Comparison of ENCODE assay signal across 14 mouse cellular contexts in the genomic region with DNA sequence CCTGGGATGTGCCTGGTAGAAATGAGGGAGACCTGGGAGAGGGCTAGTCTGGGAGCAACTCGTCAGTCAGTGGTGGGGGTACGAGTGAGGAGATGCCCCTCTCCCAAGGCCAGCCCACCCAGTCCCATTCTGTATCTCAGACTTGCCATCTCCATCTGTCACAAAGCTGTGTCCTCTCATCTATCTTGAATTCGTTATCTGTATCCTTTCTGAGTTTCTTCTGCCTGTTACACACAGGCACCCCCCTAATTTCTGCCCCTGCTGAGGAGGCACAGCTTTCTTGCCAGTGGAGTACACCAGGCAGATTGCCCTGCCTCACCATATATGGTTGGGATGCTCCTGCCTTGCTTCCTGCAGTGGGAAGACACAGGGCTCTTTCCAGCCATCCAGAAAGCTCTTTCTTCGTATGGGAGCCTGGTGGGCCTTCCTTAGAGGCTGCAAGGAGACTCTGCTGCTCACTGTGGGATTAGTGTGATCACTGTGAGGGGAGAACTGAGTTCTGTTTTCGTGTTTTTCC. TPM values are rescaled to one million over a fixed set of nuclear protein-coding genes. Genes with fewer than 3 reads are reported as not detected.
DNase-seq lines count a peak whose midpoint lies in the region; ATAC-seq and TF ChIP-seq lines count a peak whose summit lies in the region.
"Had no signal": no experiment of that assay in that cellular context is flagged by ENCODE, and none has a peak within 500 bp of the region (broad histone marks: within the 10 kb centered on the region; RNA-seq: fewer than 3 reads in every experiment).

No protein-coding gene starts in this region.

- no peak for DNase-seq in forebrain, embryonic 11.5 days (ENCODE audit: low spot score)
- DNase-seq in layer of hippocampus, adult 2 months (ENCODE audit: low spot score in 2 of 2) = peak in 1 of 2 experiments; percentile 76
- no peak for DNase-seq in layer of hippocampus, adult 11-12 months (ENCODE audit: low spot score)
- DNase-seq in brain, adult 2 months (ENCODE audit: low read depth, low spot score) = peak; percentile 80
- no peak for DNase-seq in embryonic facial prominence, embryonic 10.5 days (ENCODE audit: low spot score)
- DNase-seq in liver, embryonic 11.5 days (ENCODE audit: low spot score) = no peak
- DNase-seq in gastrocnemius, adult 18-20 months (ENCODE audit: low spot score) = no peak
- DNase-seq: gastrocnemius, postnatal 25 days; kidney, adult 11 months; lung, adult 2 months; spleen, adult 18-20 months had no signal

- H3K9me3 ChIP-seq in forebrain, embryonic 16.5 days (ENCODE audit: control insufficient read depth, low read length) = no peaks in the 10 kb centered on the region
- H3K9me3 ChIP-seq in forebrain, embryonic 11.5 days (ENCODE audit: control insufficient read depth, low read length) = no peaks in the 10 kb centered on the region
- no peaks in the 10 kb centered on the region for H3K9me3 ChIP-seq in embryonic facial prominence, embryonic 10.5 days
- no peaks in the 10 kb centered on the region for H3K9me3 ChIP-seq in liver, embryonic 11.5 days (ENCODE audit: control insufficient read depth, low read length)
- H3K9me3 ChIP-seq: heart, embryonic 15.5 days had no signal

- no peak overlapping the region for H3K9ac ChIP-seq in forebrain, embryonic 16.5 days (replicated peaks; ENCODE audit: low read depth, low read length)
- H3K9ac ChIP-seq in forebrain, embryonic 11.5 days (ENCODE audit: low read length) = no peak overlapping the region
- H3K9ac ChIP-seq in liver, embryonic 11.5 days (ENCODE audit: low read depth, low read length) = no peak overlapping the region
- H3K9ac ChIP-seq: heart, embryonic 15.5 days had no signal

- H3K27ac ChIP-seq in forebrain, embryonic 16.5 days (ENCODE audit: low read length) = 0 out of 2 replicates have a peak overlapping the region, but pooled peaks have one; percentile 21
- H3K27ac ChIP-seq in forebrain, embryonic 11.5 days (ENCODE audit: low read depth, low read length) = no peak overlapping the region
- peak overlapping the region; percentile 83 for H3K27ac ChIP-seq in layer of hippocampus, adult 2 months
- peak overlapping the region; percentile 21 for H3K27ac ChIP-seq in embryonic facial prominence, embryonic 10.5 days (replicated peaks)
- H3K27ac ChIP-seq in liver, embryonic 11.5 days (ENCODE audit: low read depth, low read length) = no peak overlapping the region
- H3K27ac ChIP-seq: heart, embryonic 15.5 days had no signal

- H3K4me2 ChIP-seq in forebrain, embryonic 16.5 days (ENCODE audit: low read length) = no peak overlapping the region
- no peak overlapping the region for H3K4me2 ChIP-seq in forebrain, embryonic 11.5 days (ENCODE audit: low read depth, low read length, severe bottlenecking)
- H3K4me2 ChIP-seq in liver, embryonic 11.5 days = no peak overlapping the region
- H3K4me2 ChIP-seq: heart, embryonic 15.5 days had no signal

- H3K4me1 ChIP-seq in forebrain, embryonic 16.5 days (replicated peaks; ENCODE audit: control insufficient read depth, insufficient read depth, low read length) = peaks cover 21% of the 10 kb centered on the region
- 0 out of 2 replicates have a peak, but pooled peaks cover 4% of the 10 kb centered on the region for H3K4me1 ChIP-seq in forebrain, embryonic 11.5 days (replicated peaks; ENCODE audit: control insufficient read depth, insufficient read depth, low read length)
- H3K4me1 ChIP-seq in embryonic facial prominence, embryonic 10.5 days = peaks cover 18% of the 10 kb centered on the region
- H3K4me1 ChIP-seq in liver, embryonic 11.5 days (replicated peaks; ENCODE audit: control insufficient read depth, insufficient read depth, low read length) = peaks cover 32% of the 10 kb centered on the region

- no peak overlapping the region for H3K4me3 ChIP-seq in forebrain, embryonic 16.5 days (replicated peaks; ENCODE audit: low read length)
- no peak overlapping the region for H3K4me3 ChIP-seq in forebrain, embryonic 11.5 days (ENCODE audit: low read depth, low read length)
- no peak overlapping the region for H3K4me3 ChIP-seq in layer of hippocampus, adult 2 months
- H3K4me3 ChIP-seq in embryonic facial prominence, embryonic 10.5 days = no peak overlapping the region
- no peak overlapping the region for H3K4me3 ChIP-seq in liver, embryonic 11.5 days (ENCODE audit: low read depth, low read length)
- H3K4me3 ChIP-seq: heart, embryonic 15.5 days had no signal

- WGBS in forebrain, embryonic 16.5 days = 66% methylated on average over 5 of the region's 5 CpGs
- WGBS in forebrain, embryonic 11.5 days = 78% methylated on average over 5 of the region's 5 CpGs
- 79% methylated on average over 5 of the region's 5 CpGs for whole genome bisulfite sequencing in embryonic facial prominence, embryonic 10.5 days
- 72% methylated on average over 5 of the region's 5 CpGs for WGBS in liver, embryonic 11.5 days

- H3K27me3 ChIP-seq in forebrain, embryonic 16.5 days (replicated peaks; ENCODE audit: control insufficient read depth, insufficient read depth, low read length) = no peaks in the 10 kb centered on the region
- H3K27me3 ChIP-seq in forebrain, embryonic 11.5 days (ENCODE audit: control insufficient read depth, insufficient read depth, low read length) = no peaks in the 10 kb centered on the region
- H3K27me3 ChIP-seq in embryonic facial prominence, embryonic 10.5 days (replicated peaks; ENCODE audit: low read depth, poor library complexity, severe bottlenecking) = no peaks in the 10 kb centered on the region
- no peaks in the 10 kb centered on the region for H3K27me3 ChIP-seq in liver, embryonic 11.5 days (replicated peaks; ENCODE audit: control insufficient read depth, insufficient read depth, low read length)
- H3K27me3 ChIP-seq: heart, embryonic 15.5 days had no signal

- ATAC-seq in forebrain, embryonic 16.5 days = peak; percentile 26; the same call in 1 of the 2 replicates
- ATAC-seq in forebrain, embryonic 11.5 days (replicated peaks; ENCODE audit: low FRiP score) = no peak
- ATAC-seq in liver, embryonic 11.5 days (replicated peaks; ENCODE audit: low FRiP score) = no peak
- ATAC-seq: CD4-positive, CD25-positive, alpha-beta regulatory T cell, adult 4 months had no signal

- peaks cover 2% of the 10 kb centered on the region; the same call in 1 of the 2 replicates for H3K36me3 ChIP-seq in forebrain, embryonic 16.5 days (ENCODE audit: control insufficient read depth, insufficient read depth)
- no peaks in the 10 kb centered on the region for H3K36me3 ChIP-seq in forebrain, embryonic 11.5 days (ENCODE audit: control insufficient read depth, insufficient read depth, low read length)
- H3K36me3 ChIP-seq in embryonic facial prominence, embryonic 10.5 days (replicated peaks) = peaks cover 29% of the 10 kb centered on the region
- H3K36me3 ChIP-seq in liver, embryonic 11.5 days (ENCODE audit: control insufficient read depth, insufficient read depth, low read length) = peaks cover 6% of the 10 kb centered on the region; the same call in 1 of the 2 replicates

- no peak for TF ChIP-seq CTCF in layer of hippocampus, adult 2 months (conservative IDR thresholded peaks at IDR 0.05)

RNA-seq across cellular contexts. Expression of a gene that starts 12.7 kb away (rescaled TPM):
- polyA plus RNA-seq in forebrain, embryonic 16.5 days (2015; fragmentation: Nextera tagmentation; extraction: Ambion mirVana) = 30.1 and 31.5 TPM in 2 replicates
- 35.7 and 38.5 TPM in 2 replicates for polyA plus RNA-seq in forebrain, embryonic 11.5 days (2014; fragmentation: Nextera tagmentation; extraction: Ambion mirVana)
- 10 to 100 TPM; 55.2 to 55.3 TPM for total RNA-seq in layer of hippocampus, adult 2 months (2021)
- 32.6 and 33.3 TPM in 2 replicates for polyA plus RNA-seq in embryonic facial prominence, embryonic 10.5 days (2016; fragmentation: Nextera tagmentation; extraction: Ambion mirVana)
- polyA plus RNA-seq in liver, embryonic 11.5 days (2014; fragmentation: Nextera tagmentation; extraction: Ambion mirVana) = 22.6 TPM in 2 replicates
- total RNA-seq in gastrocnemius, adult 18-20 months (2021) = 10 to 100 TPM; 23.4 to 28.6 TPM

RNA-seq across cellular contexts. Expression of a gene that starts 33.9 kb away (rescaled TPM):
- 3.1 and 4.2 TPM in 2 replicates for polyA plus RNA-seq in forebrain, embryonic 16.5 days (2015; fragmentation: Nextera tagmentation; extraction: Ambion mirVana)
- polyA plus RNA-seq in forebrain, embryonic 11.5 days (2014; fragmentation: Nextera tagmentation; extraction: Ambion mirVana) = 1.7 and 2.1 TPM in 2 replicates
- total RNA-seq in layer of hippocampus, adult 2 months (2021) = 1 to 10 TPM; 5.6 to 7.1 TPM
- polyA plus RNA-seq in embryonic facial prominence, embryonic 10.5 days (2016; fragmentation: Nextera tagmentation; extraction: Ambion mirVana) = 1.2 and 1.3 TPM in 2 replicates
- polyA plus RNA-seq in liver, embryonic 11.5 days (2014; fragmentation: Nextera tagmentation; extraction: Ambion mirVana) = 0.74 and 0.92 TPM in 2 replicates
- total RNA-seq in gastrocnemius, adult 18-20 months (2021) = under 1 TPM; 0.41 to 0.90 TPM

Comparison
In these comparisons a context has a peak if more than half of its experiments do, and no peak if none do; other contexts are left out.
1. H3K27ac ChIP-seq: peak in forebrain, embryonic 16.5 days (single experiment), layer of hippocampus, adult 2 months (single experiment) and embryonic facial prominence, embryonic 10.5 days (single experiment); none in forebrain, embryonic 11.5 days (single experiment) and liver, embryonic 11.5 days (single experiment).